Mouse (Mus musculus): ENCODE results near the gene Slc25a10.

DNA sequence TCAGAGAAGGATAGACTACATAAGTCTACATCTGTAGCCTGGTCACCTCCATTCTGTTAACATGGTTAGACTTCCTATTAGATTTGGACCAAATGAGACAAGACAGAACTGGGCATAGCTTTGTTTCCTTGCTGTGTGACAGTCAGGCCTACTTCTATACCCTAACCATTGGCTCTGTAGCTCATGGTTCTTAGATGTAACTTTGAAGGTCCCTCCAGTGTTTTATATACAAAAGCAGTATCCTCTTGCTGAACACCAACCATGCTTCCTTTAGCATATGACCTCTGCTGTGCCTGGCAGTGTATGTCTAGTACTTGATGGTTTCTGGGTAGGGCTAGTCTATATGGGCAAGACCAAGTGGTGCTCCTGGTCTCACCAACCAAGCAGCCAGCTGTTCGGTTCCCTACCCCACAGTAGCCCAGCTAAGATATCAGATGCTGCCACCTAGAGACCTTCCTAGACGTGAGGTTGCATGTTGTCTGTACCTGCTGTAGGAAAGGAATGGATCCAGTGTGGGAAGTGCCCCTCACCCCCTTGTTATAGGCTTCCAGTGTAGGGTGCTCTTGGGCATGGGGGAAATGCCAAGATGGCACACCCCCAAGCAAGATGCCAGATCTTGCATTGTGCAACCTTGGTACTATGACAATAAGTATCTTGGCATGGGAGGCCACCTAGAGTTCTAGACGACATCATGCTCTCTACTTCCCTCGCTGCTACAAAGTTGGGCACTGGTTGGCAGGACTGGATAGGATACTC is 1.2 kb upstream of the Slc25a10 start:
- TF ChIP-seq NRF1 (IDR thresholded peaks at IDR 0.05; ENCODE audit: insufficient read depth, low read depth, low read length, poor library complexity, severe bottlenecking) (no peak), E2F4 (IDR thresholded peaks at IDR 0.05; ENCODE audit: borderline replicate concordance, low read depth, low read length) (no peak), CTCF (IDR thresholded peaks at IDR 0.05 in 2 of 3, conservative IDR thresholded peaks at IDR 0.05 in 1 of 3; ENCODE audit: control insufficient read depth in 1 of 3, insufficient read depth in 1 of 3, low read depth in 2 of 3, low read length in 3 of 3, poor library complexity in 1 of 3, severe bottlenecking in 1 of 3) (peak in 1 of 3 experiments; percentile 26; a peak in 2 of 6 replicates), GATA1 (IDR thresholded peaks at IDR 0.05; ENCODE audit: low read depth, low read length) (no peak), ETS1 (IDR thresholded peaks at IDR 0.05; ENCODE audit: low read depth, low read length) (no peak), SMC3 (IDR thresholded peaks at IDR 0.05; ENCODE audit: low read depth, low read length) (peak; percentile 6; the same call in 1 of the 2 replicates), ZKSCAN1 (IDR thresholded peaks at IDR 0.05; ENCODE audit: low read depth, low read length) (no peak), EP300 (IDR thresholded peaks at IDR 0.05; ENCODE audit: low read depth in 1 of 2, low read length in 2 of 2) (no peak), UBTF (IDR thresholded peaks at IDR 0.05; ENCODE audit: borderline replicate concordance, insufficient read depth, low read depth, low read length) (no peak), SIN3A (IDR thresholded peaks at IDR 0.05; ENCODE audit: low read length) (no peak)

All from MEL (cell line).